Mouse (Mus musculus) ES-E14 (cell line): ENCODE data around the gene Gpank1. TPM values are rescaled to one million over a fixed set of nuclear protein-coding genes. Genes with fewer than 3 reads are reported as not detected.

Source experiments
- DNase-seq: peaks from one replicate; pipeline ENCODE4 v3.0.0-alpha.2; 2013; ENCODE audit warnings: low read depth, low spot score
- H3K27ac ChIP-seq: 2 replicates; pipeline ENCODE4 v1.5.1; 2012; ENCODE audit warnings: low read depth, mild to moderate bottlenecking, low read length, moderate library complexity, mixed read lengths; ENCODE audit not compliant: poor library complexity, insufficient read depth, severe bottlenecking
- H3K36me3 ChIP-seq: 2 replicates; pipeline ENCODE4 v1.6.1; 2012; ENCODE audit warnings: mild to moderate bottlenecking, low read length, moderate library complexity, mixed read lengths; ENCODE audit not compliant: control insufficient read depth, poor library complexity, insufficient read depth, severe bottlenecking
- H3K4me1 ChIP-seq, 2 experiments: fragments of 150-350 bp in 1 of 2; sonication (generic) in 1 of 2; 2 replicates each; pipeline ENCODE4 v1.6.1; 2012; ENCODE audit warnings: low read length in 2 of 2, mild to moderate bottlenecking in 1 of 2, mixed read lengths in 1 of 2; ENCODE audit not compliant: control insufficient read depth in 2 of 2, insufficient read depth in 2 of 2, poor library complexity in 1 of 2
- H3K4me3 ChIP-seq, 2 experiments: fragments of 150-350 bp in 1 of 2; sonication (generic) in 1 of 2; 2 replicates each; pipeline ENCODE4 v1.5.1; 2012; ENCODE audit warnings: low read length in 2 of 2, low read depth in 1 of 2, mild to moderate bottlenecking in 1 of 2, mixed read lengths in 1 of 2; ENCODE audit not compliant: insufficient read depth in 1 of 2, poor library complexity in 1 of 2, severe bottlenecking in 1 of 2
- H3K9ac ChIP-seq: 2 replicates; pipeline ENCODE4 v1.6.1; 2012; ENCODE audit warnings: low read depth, mild to moderate bottlenecking, low read length, mixed read lengths; ENCODE audit not compliant: poor library complexity, insufficient read depth, severe bottlenecking
- H3K9me3 ChIP-seq: fragments of 150-350 bp; sonication (generic); 2 replicates; pipeline ENCODE4 v1.6.1; 2012; ENCODE audit warnings: low read depth, mild to moderate bottlenecking, low read length; ENCODE audit not compliant: control insufficient read depth, insufficient read depth
- CHD2 ChIP-seq: IDR thresholded peaks from 2 replicates; pipeline ENCODE4 v1.6.1; 2014; ENCODE audit warnings: mild to moderate bottlenecking, low read depth, low read length, inconsistent platforms
- HCFC1 ChIP-seq: IDR thresholded peaks from 2 replicates; pipeline ENCODE4 v1.6.1; 2012; ENCODE audit warnings: low read length, inconsistent platforms, borderline replicate concordance; ENCODE audit not compliant: insufficient read depth
- MAFK ChIP-seq: IDR thresholded peaks from 2 replicates; pipeline ENCODE4 v1.6.1; 2014; ENCODE audit warnings: mild to moderate bottlenecking, low read depth, low read length, inconsistent platforms; ENCODE audit not compliant: insufficient read depth
- ZC3H11A ChIP-seq: IDR thresholded peaks from 2 replicates; pipeline ENCODE4 v1.6.1; 2012; ENCODE audit warnings: low read depth, mild to moderate bottlenecking, inconsistent platforms, low read length, borderline replicate concordance
- ZNF384 ChIP-seq: IDR thresholded peaks from 2 replicates; pipeline ENCODE4 v1.6.1; 2012; ENCODE audit warnings: low read depth, low read length, inconsistent platforms
- in situ Hi-C, 2 experiments: fragments of 600-800 bp; cut with MboI; formaldehyde crosslinking; loops; one replicate each; pipeline ENCODE4 v1.15.1; 2025; ENCODE audit warnings: low sequenced_read_pairs in 2 of 2, inconsistent platforms in 1 of 2; ENCODE audit not compliant: unreplicated experiment in 2 of 2
- total RNA-seq: library from RNA; depleted of rRNA; stranded (reverse); fragments of 300-350 nt; gene quantifications from 2 replicates; pipeline ENCODE4 v1.2.3, GENCODE M21; 2012

The Gpank1 gene
- total RNA-seq, 1 experiment = 31.1 TPM

DNA sequence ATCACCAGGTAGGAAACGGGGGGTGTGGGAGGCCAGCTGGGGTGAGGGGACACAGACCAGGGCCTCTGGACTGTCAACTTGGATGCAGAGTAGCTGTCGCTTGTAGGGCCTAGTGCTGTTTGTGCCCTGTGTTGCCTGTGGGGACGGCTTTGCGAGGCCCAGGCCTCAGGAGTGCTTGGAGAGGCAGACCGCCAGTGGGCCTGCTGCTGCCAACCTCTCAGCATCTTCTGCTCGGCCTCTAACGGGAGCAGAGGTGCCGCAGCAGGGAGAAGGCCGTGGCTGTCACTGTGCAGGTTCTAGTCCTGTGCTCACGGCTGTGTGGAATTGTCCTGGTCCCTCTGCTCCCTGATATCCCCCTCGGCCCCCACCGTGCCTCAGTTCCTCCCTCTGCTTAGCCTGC lies 24.7 kb upstream of the Gpank1 start:
- in situ Hi-C loops = no loop called here
- no peaks in the 10 kb centered on the region for H3K9me3 ChIP-seq
- peaks cover 21% of the 10 kb centered on the region; the same call in 1 of the 2 replicates for H3K36me3 ChIP-seq
- no peak for DNase-seq
- H3K4me3 ChIP-seq = no peak overlapping the region
- H3K9ac ChIP-seq = no peak overlapping the region
- TF ChIP-seq HCFC1 (no peak), ZC3H11A (no peak), ZNF384 (no peak), MAFK (no peak), CHD2 (no peak)
- no peak overlapping the region for H3K27ac ChIP-seq
- H3K4me1 ChIP-seq = peaks cover 0 to 8% of the 10 kb centered on the region in 2 experiments; a peak in 1 of 4 replicates

DNA sequence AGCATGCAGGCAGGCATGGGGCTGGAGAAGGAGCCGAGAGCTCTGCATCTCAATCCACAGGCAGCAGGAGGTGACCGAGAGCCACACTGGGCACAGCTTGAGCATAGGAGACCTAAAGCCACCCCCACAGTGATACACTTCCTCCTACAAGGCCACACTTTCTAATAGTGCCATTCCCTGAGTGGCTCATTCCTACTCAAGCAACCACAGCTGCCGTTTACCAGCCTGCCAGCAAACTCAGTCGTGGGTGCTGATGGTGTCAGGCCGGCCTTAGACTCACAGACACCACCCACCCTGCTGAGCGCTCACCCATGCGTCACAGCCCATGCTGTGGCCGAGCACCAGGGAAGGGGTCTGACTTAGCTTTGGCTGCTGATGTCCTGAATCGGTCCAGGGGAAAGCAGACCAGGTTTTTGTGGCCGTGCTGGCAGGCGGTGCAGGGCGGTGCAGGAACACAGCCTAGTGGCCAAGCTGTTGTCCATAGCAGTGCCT lies 24.0 kb upstream of the Gpank1 start:
- no peak overlapping the region for H3K9ac ChIP-seq
- in situ Hi-C loops = no loop called here
- H3K36me3 ChIP-seq = peaks cover 26% of the 10 kb centered on the region; the same call in 1 of the 2 replicates
- no peak overlapping the region for H3K27ac ChIP-seq
- peaks cover 0 to 8% of the 10 kb centered on the region in 2 experiments; a peak in 1 of 4 replicates for H3K4me1 ChIP-seq
- no peak for TF ChIP-seq ZC3H11A
- TF ChIP-seq HCFC1 = no peak
- TF ChIP-seq CHD2 = no peak
- TF ChIP-seq MAFK = no peak
- no peak for TF ChIP-seq ZNF384
- no peak overlapping the region for H3K4me3 ChIP-seq
- no peaks in the 10 kb centered on the region for H3K9me3 ChIP-seq
- DNase-seq = no peak

- Histone ChIP-seq H3K9me3 (no peaks in the 10 kb centered on the region), H3K36me3 (peaks cover 22% of the 10 kb centered on the region; the same call in 1 of the 2 replicates), H3K4me3 (no peak overlapping the region; a peak in 1 of 4 replicates), H3K9ac (no peak overlapping the region), H3K27ac (no peak overlapping the region), H3K4me1 (peaks cover 0 to 6% of the 10 kb centered on the region in 2 experiments; a peak in 1 of 4 replicates)
- DNase-seq = no peak
- in situ Hi-C loops = loop anchor here in 1 of 2 experiments (25.0 kb wide), 1 partner anchor 88 kb away; the partner anchor contains the start of genes Vars and Vwa7
- TF ChIP-seq CHD2 (no peak), ZNF384 (no peak), ZC3H11A (no peak), MAFK (no peak), HCFC1 (no peak)
These were observed 21.0 kb upstream of the Gpank1 start for GRCm38 (mm10) chr17:35100196-35100765.

DNA sequence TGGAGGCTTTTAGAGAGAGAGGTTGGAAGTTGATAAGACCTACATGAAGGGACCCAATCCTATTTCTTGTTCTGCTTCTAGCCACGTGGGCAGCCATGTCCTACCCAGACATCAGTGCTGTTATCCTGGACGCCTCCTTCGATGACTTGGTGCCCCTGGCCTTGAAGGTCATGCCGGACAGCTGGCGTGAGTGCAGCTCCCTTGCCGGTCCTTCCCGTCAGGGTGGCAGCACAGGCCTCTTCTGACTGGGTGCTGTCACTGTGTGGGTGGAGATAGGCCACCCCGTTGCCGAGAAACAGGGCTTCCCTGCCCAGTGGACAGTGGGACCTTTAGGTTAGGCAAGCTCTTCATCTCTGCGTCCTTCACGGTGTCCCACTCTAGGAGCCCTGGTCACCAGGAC lies 20.1 kb upstream of the Gpank1 start:
- H3K4me1 ChIP-seq = peaks cover 0 to 9% of the 10 kb centered on the region in 2 experiments; a peak in 1 of 4 replicates
- TF ChIP-seq ZNF384 (no peak), HCFC1 (no peak), MAFK (no peak), ZC3H11A (no peak), CHD2 (no peak)
- H3K9me3 ChIP-seq = no peaks in the 10 kb centered on the region
- H3K36me3 ChIP-seq = peaks cover 20% of the 10 kb centered on the region; the same call in 1 of the 2 replicates
- DNase-seq = no peak
- no peak overlapping the region for H3K27ac ChIP-seq
- no peak overlapping the region for H3K4me3 ChIP-seq
- H3K9ac ChIP-seq = no peak overlapping the region
- in situ Hi-C loops = loop anchor here in 1 of 2 experiments (25.0 kb wide), 1 partner anchor 89 kb away; the partner anchor contains the start of genes Vars and Vwa7
